Mouse (Mus musculus): Measurements from ENCODE around the gene Ubr4.

DNA sequence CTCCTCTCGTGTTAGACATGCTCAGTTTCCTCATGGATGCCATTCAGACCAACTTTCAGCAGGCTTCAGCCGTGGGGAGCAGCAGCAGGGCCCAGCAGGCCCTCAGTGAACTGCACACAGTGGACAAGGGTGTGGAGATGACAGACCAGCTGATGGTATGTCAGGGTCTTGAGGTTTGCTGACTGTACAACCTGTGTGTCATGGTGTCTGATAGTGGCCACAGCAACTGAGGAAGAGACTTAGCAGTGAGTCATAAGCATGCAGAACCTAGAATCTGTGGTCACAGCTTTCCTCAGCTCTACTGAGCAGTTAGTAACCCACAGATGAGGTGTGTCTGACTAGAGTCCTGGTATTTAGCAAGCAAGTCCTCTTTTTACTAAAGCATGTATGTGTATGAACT lies 70.0 kb downstream of the Ubr4 start:
- TF ChIP-seq E2F4 (IDR thresholded peaks at IDR 0.05; ENCODE audit: insufficient read depth) (no peak), MAX (IDR thresholded peaks at IDR 0.05; ENCODE audit: low read depth) (no peak)
